Mouse (Mus musculus): ENCODE data around the gene Zfp871. TPM values are rescaled to one million over a fixed set of nuclear protein-coding genes. Genes with fewer than 3 reads are reported as not detected.
"Not testable (repeated sequence)": the region's sequence is repeated elsewhere in the genome, so short reads cannot be mapped to it uniquely, and the experiment has no call there.

The Zfp871 gene
- polyA plus RNA-seq, 1 experiment from 2014 or later: 13.9 TPM

GRCm38 (mm10) chr17:32752813-32753360 is 35.2 kb downstream of the Zfp871 start:
- Histone ChIP-seq H3K9ac (ENCODE audit: low read depth, low read length) (no peak overlapping the region), H3K27me3 (replicated peaks; ENCODE audit: control insufficient read depth, insufficient read depth, low read length) (no peaks in the 10 kb centered on the region), H3K9me3 (ENCODE audit: control insufficient read depth) (no peaks in the 10 kb centered on the region), H3K27ac (ENCODE audit: low read depth, low read length) (no peak overlapping the region), H3K4me3 (ENCODE audit: low read depth, low read length) (no peak overlapping the region), H3K4me2 (replicated peaks; ENCODE audit: low read depth) (no peak overlapping the region), H3K36me3 (ENCODE audit: control insufficient read depth, insufficient read depth) (no peaks in the 10 kb centered on the region), H3K4me1 (replicated peaks; ENCODE audit: control insufficient read depth, insufficient read depth, low read length) (no peaks in the 10 kb centered on the region)
- no peak for ATAC-seq
- TF ChIP-seq CTCF (IDR thresholded peaks at IDR 0.05; ENCODE audit: low read depth): no peak
- WGBS: 57% methylated on average over 6 of the region's 6 CpGs

- TF ChIP-seq CTCF (IDR thresholded peaks at IDR 0.05; ENCODE audit: low read depth): no peak
- WGBS: 42% methylated on average over 5 of the region's 5 CpGs
- H3K4me3 ChIP-seq (ENCODE audit: low read depth, low read length): no peak overlapping the region
- no peak overlapping the region for H3K27ac ChIP-seq (ENCODE audit: low read depth, low read length)
- no peak overlapping the region for H3K9ac ChIP-seq (ENCODE audit: low read depth, low read length)
- no peaks in the 10 kb centered on the region for H3K27me3 ChIP-seq (replicated peaks; ENCODE audit: control insufficient read depth, insufficient read depth, low read length)
- no peaks in the 10 kb centered on the region for H3K36me3 ChIP-seq (ENCODE audit: control insufficient read depth, insufficient read depth)
- no peak overlapping the region for H3K4me2 ChIP-seq (replicated peaks; ENCODE audit: low read depth)
- no peaks in the 10 kb centered on the region for H3K4me1 ChIP-seq (replicated peaks; ENCODE audit: control insufficient read depth, insufficient read depth, low read length)
- H3K9me3 ChIP-seq (ENCODE audit: control insufficient read depth): no peaks in the 10 kb centered on the region
- no peak for ATAC-seq
Observed at GRCm38 (mm10) chr17:32750611-32751010, 37.5 kb downstream of the Zfp871 start.

GRCm38 (mm10) chr17:32741057-32741456 is 47.0 kb downstream of the Zfp871 start:
- Histone ChIP-seq H3K36me3 (ENCODE audit: control insufficient read depth, insufficient read depth) (no peaks in the 10 kb centered on the region), H3K4me1 (replicated peaks; ENCODE audit: control insufficient read depth, insufficient read depth, low read length) (no peaks in the 10 kb centered on the region), H3K27ac (ENCODE audit: low read depth, low read length) (no peak overlapping the region), H3K9ac (ENCODE audit: low read depth, low read length) (no peak overlapping the region), H3K9me3 (ENCODE audit: control insufficient read depth) (no peaks in the 10 kb centered on the region), H3K27me3 (replicated peaks; ENCODE audit: control insufficient read depth, insufficient read depth, low read length) (no peaks in the 10 kb centered on the region), H3K4me3 (ENCODE audit: low read depth, low read length) (no peak overlapping the region), H3K4me2 (replicated peaks; ENCODE audit: low read depth) (no peak overlapping the region)
- 55% methylated on average over 1 of the region's 1 CpGs for whole genome bisulfite sequencing
- no peak for TF ChIP-seq CTCF (IDR thresholded peaks at IDR 0.05; ENCODE audit: low read depth)
- ATAC-seq: no peak

GRCm38 (mm10) chr17:32738406-32738805 is 49.7 kb downstream of the Zfp871 start:
- Histone ChIP-seq H3K27me3 (replicated peaks; ENCODE audit: control insufficient read depth, insufficient read depth, low read length) (no peaks in the 10 kb centered on the region), H3K4me2 (replicated peaks; ENCODE audit: low read depth) (no peak overlapping the region), H3K4me3 (ENCODE audit: low read depth, low read length) (no peak overlapping the region), H3K9me3 (ENCODE audit: control insufficient read depth) (no peaks in the 10 kb centered on the region), H3K9ac (ENCODE audit: low read depth, low read length) (no peak overlapping the region), H3K27ac (ENCODE audit: low read depth, low read length) (no peak overlapping the region), H3K36me3 (ENCODE audit: control insufficient read depth, insufficient read depth) (no peaks in the 10 kb centered on the region), H3K4me1 (replicated peaks; ENCODE audit: control insufficient read depth, insufficient read depth, low read length) (no peaks in the 10 kb centered on the region)
- ATAC-seq: no peak
- WGBS: 75% methylated on average over 1 of the region's 1 CpGs
- no peak for TF ChIP-seq CTCF (IDR thresholded peaks at IDR 0.05; ENCODE audit: low read depth)

- Histone ChIP-seq H3K9ac (ENCODE audit: low read depth, low read length) (no peak overlapping the region), H3K4me1 (replicated peaks; ENCODE audit: control insufficient read depth, insufficient read depth, low read length) (no peaks in the 10 kb centered on the region), H3K4me3 (ENCODE audit: low read depth, low read length) (no peak overlapping the region), H3K9me3 (ENCODE audit: control insufficient read depth) (no peaks in the 10 kb centered on the region), H3K4me2 (replicated peaks; ENCODE audit: low read depth) (no peak overlapping the region), H3K27ac (ENCODE audit: low read depth, low read length) (no peak overlapping the region), H3K27me3 (replicated peaks; ENCODE audit: control insufficient read depth, insufficient read depth, low read length) (no peaks in the 10 kb centered on the region), H3K36me3 (ENCODE audit: control insufficient read depth, insufficient read depth) (no peaks in the 10 kb centered on the region)
- 75% methylated on average over 3 of the region's 3 CpGs for WGBS
- no peak for ATAC-seq
- TF ChIP-seq CTCF (IDR thresholded peaks at IDR 0.05; ENCODE audit: low read depth): peak; percentile 52
Observed at GRCm38 (mm10) chr17:32729029-32729428, 59.1 kb downstream of the Zfp871 start.

- H3K27me3 ChIP-seq (replicated peaks; ENCODE audit: control insufficient read depth, insufficient read depth, low read length); H3K4me2 ChIP-seq (replicated peaks; ENCODE audit: low read depth); H3K4me3 ChIP-seq (ENCODE audit: low read depth, low read length); H3K9ac ChIP-seq (ENCODE audit: low read depth, low read length); H3K4me1 ChIP-seq (replicated peaks; ENCODE audit: control insufficient read depth, insufficient read depth, low read length); H3K27ac ChIP-seq (ENCODE audit: low read depth, low read length); H3K36me3 ChIP-seq (ENCODE audit: control insufficient read depth, insufficient read depth); H3K9me3 ChIP-seq (ENCODE audit: control insufficient read depth); ATAC-seq: not testable (repeated sequence)
Observed at GRCm38 (mm10) chr17:32726360-32726759, 61.7 kb downstream of the Zfp871 start.

- H3K27ac ChIP-seq (ENCODE audit: low read depth, low read length): no peak overlapping the region
- ATAC-seq: no peak
- TF ChIP-seq CTCF (IDR thresholded peaks at IDR 0.05; ENCODE audit: low read depth): no peak
- no peak overlapping the region for H3K4me3 ChIP-seq (ENCODE audit: low read depth, low read length)
- no peaks in the 10 kb centered on the region for H3K36me3 ChIP-seq (ENCODE audit: control insufficient read depth, insufficient read depth)
- 74% methylated on average over 7 of the region's 7 CpGs for WGBS
- H3K9me3 ChIP-seq (ENCODE audit: control insufficient read depth): no peaks in the 10 kb centered on the region
- H3K4me2 ChIP-seq (replicated peaks; ENCODE audit: low read depth): no peak overlapping the region
- no peaks in the 10 kb centered on the region for H3K4me1 ChIP-seq (replicated peaks; ENCODE audit: control insufficient read depth, insufficient read depth, low read length)
- no peak overlapping the region for H3K9ac ChIP-seq (ENCODE audit: low read depth, low read length)
- no peaks in the 10 kb centered on the region for H3K27me3 ChIP-seq (replicated peaks; ENCODE audit: control insufficient read depth, insufficient read depth, low read length)
Observed at GRCm38 (mm10) chr17:32722771-32723170, 65.3 kb downstream of the Zfp871 start.

- H3K4me3 ChIP-seq (ENCODE audit: low read depth, low read length); H3K4me2 ChIP-seq (replicated peaks; ENCODE audit: low read depth); H3K9me3 ChIP-seq (ENCODE audit: control insufficient read depth); H3K36me3 ChIP-seq (ENCODE audit: control insufficient read depth, insufficient read depth); H3K9ac ChIP-seq (ENCODE audit: low read depth, low read length); H3K4me1 ChIP-seq (replicated peaks; ENCODE audit: control insufficient read depth, insufficient read depth, low read length); ATAC-seq; H3K27ac ChIP-seq (ENCODE audit: low read depth, low read length); H3K27me3 ChIP-seq (replicated peaks; ENCODE audit: control insufficient read depth, insufficient read depth, low read length): not testable (repeated sequence)
- 83% methylated on average over 1 of the region's 1 CpGs for whole genome bisulfite sequencing
Observed at GRCm38 (mm10) chr17:32722151-32722550, 65.9 kb downstream of the Zfp871 start.

All from intestine, postnatal 0 days (tissue).